ENCODE assay signal across 33 mouse cellular contexts in the genomic region with DNA sequence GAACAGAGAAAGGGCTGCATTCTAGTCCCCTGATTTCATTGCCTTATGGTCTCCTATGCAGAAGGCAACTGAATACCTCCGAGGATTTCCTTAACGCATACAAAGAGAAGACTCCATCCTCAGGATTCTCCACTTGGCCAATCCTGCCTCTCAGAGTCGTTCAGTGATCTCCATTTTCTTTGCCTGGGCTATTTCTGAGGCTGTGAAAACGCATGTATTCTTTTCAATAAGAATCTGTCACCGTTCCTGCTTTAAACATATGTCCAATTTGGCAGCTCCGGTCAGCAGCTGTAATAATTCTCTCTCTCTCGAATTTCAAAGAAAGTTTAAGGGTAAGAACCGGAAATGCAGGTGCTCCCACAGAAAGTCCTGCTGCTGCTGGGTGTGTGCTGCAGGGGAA. TPM values are rescaled to one million over a fixed set of nuclear protein-coding genes. Genes with fewer than 3 reads are reported as not detected.
A peak's percentile ranks its signal among the peaks of the same experiment; 100 is the strongest.
DNase-seq lines count a peak whose midpoint lies in the region; ATAC-seq lines count a peak whose summit lies in the region.
"Had no signal": no experiment of that assay in that cellular context is flagged by ENCODE, and none has a peak within 500 bp of the region (broad histone marks: within the 10 kb centered on the region; RNA-seq: fewer than 3 reads in every experiment).

No protein-coding gene starts in this region.

- no peak overlapping the region for H3K4me3 ChIP-seq in forebrain, embryonic 14.5 days (ENCODE audit: low read depth, low read length)
- no peak overlapping the region for H3K4me3 ChIP-seq in forebrain, embryonic 16.5 days (replicated peaks; ENCODE audit: low read length)
- no peak overlapping the region for H3K4me3 ChIP-seq in midbrain, embryonic 11.5 days (ENCODE audit: low read depth, low read length)
- H3K4me3 ChIP-seq in midbrain, embryonic 10.5 days: no peak overlapping the region
- H3K4me3 ChIP-seq: forebrain, embryonic 10.5 days; heart, embryonic 12.5 days; heart, embryonic 15.5 days; hindbrain, embryonic 10.5 days; hindbrain, embryonic 13.5 days; intestine, embryonic 15.5 days had no signal

- no peaks in the 10 kb centered on the region for H3K27me3 ChIP-seq in forebrain, embryonic 14.5 days (replicated peaks; ENCODE audit: control insufficient read depth, insufficient read depth, low read length)
- no peaks in the 10 kb centered on the region for H3K27me3 ChIP-seq in forebrain, embryonic 16.5 days (replicated peaks; ENCODE audit: control insufficient read depth, insufficient read depth, low read length)
- H3K27me3 ChIP-seq in midbrain, embryonic 11.5 days (ENCODE audit: control insufficient read depth, insufficient read depth, low read length): no peaks in the 10 kb centered on the region
- no peaks in the 10 kb centered on the region for H3K27me3 ChIP-seq in midbrain, embryonic 10.5 days (ENCODE audit: low read depth, poor library complexity, severe bottlenecking)
- H3K27me3 ChIP-seq: heart, embryonic 12.5 days; heart, embryonic 15.5 days; hindbrain, embryonic 13.5 days; intestine, embryonic 15.5 days had no signal

- peak; percentile 7; the same call in 1 of the 2 replicates for ATAC-seq in forebrain, embryonic 14.5 days
- no peak for ATAC-seq in forebrain, embryonic 16.5 days
- no peak for ATAC-seq in midbrain, embryonic 11.5 days (ENCODE audit: low FRiP score)
- ATAC-seq: CD4-positive, CD25-positive, alpha-beta regulatory T cell, adult 4 months; hindbrain, embryonic 16.5 days; intestine, embryonic 15.5 days had no signal

- no peak overlapping the region for H3K4me2 ChIP-seq in forebrain, embryonic 14.5 days (ENCODE audit: low read length)
- no peak overlapping the region for H3K4me2 ChIP-seq in forebrain, embryonic 16.5 days (ENCODE audit: low read length)
- H3K4me2 ChIP-seq in midbrain, embryonic 11.5 days: no peak overlapping the region
- H3K4me2 ChIP-seq: heart, embryonic 12.5 days; heart, embryonic 15.5 days; hindbrain, embryonic 13.5 days; intestine, embryonic 15.5 days had no signal

- H3K4me1 ChIP-seq in forebrain, embryonic 14.5 days (ENCODE audit: control insufficient read depth, insufficient read depth, low read length): no peaks in the 10 kb centered on the region
- peaks cover 5% of the 10 kb centered on the region for H3K4me1 ChIP-seq in forebrain, embryonic 16.5 days (replicated peaks; ENCODE audit: control insufficient read depth, insufficient read depth, low read length)
- peaks cover 7% of the 10 kb centered on the region; the same call in 1 of the 2 replicates for H3K4me1 ChIP-seq in midbrain, embryonic 11.5 days (ENCODE audit: control insufficient read depth, insufficient read depth, low read length)
- H3K4me1 ChIP-seq in midbrain, embryonic 10.5 days: peaks cover 11% of the 10 kb centered on the region
- H3K4me1 ChIP-seq: heart, embryonic 12.5 days; heart, embryonic 15.5 days; intestine, embryonic 15.5 days had no signal

- 40% methylated on average over 8 of the region's 8 CpGs for WGBS in forebrain, embryonic 14.5 days
- WGBS in forebrain, embryonic 16.5 days: 25% methylated on average over 8 of the region's 8 CpGs
- 62% methylated on average over 8 of the region's 8 CpGs for WGBS in midbrain, embryonic 11.5 days
- WGBS in midbrain, embryonic 10.5 days: 68% methylated on average over 8 of the region's 8 CpGs

- no peak overlapping the region for H3K27ac ChIP-seq in forebrain, embryonic 14.5 days (ENCODE audit: low read depth, low read length)
- H3K27ac ChIP-seq in forebrain, embryonic 16.5 days (ENCODE audit: low read length): no peak overlapping the region
- no peak overlapping the region for H3K27ac ChIP-seq in midbrain, embryonic 11.5 days (ENCODE audit: low read depth, low read length)
- H3K27ac ChIP-seq in midbrain, embryonic 10.5 days (replicated peaks): no peak overlapping the region
- H3K27ac ChIP-seq: forebrain, embryonic 10.5 days; heart, embryonic 15.5 days; hindbrain, embryonic 10.5 days; hindbrain, embryonic 13.5 days; intestine, embryonic 15.5 days had no signal

- no peaks in the 10 kb centered on the region for H3K9me3 ChIP-seq in forebrain, embryonic 14.5 days (replicated peaks; ENCODE audit: control insufficient read depth, low read length)
- no peaks in the 10 kb centered on the region for H3K9me3 ChIP-seq in forebrain, embryonic 16.5 days (ENCODE audit: control insufficient read depth, low read length)
- H3K9me3 ChIP-seq in midbrain, embryonic 11.5 days (ENCODE audit: control insufficient read depth, low read length): no peaks in the 10 kb centered on the region
- H3K9me3 ChIP-seq in midbrain, embryonic 10.5 days (replicated peaks): no peaks in the 10 kb centered on the region
- H3K9me3 ChIP-seq: forebrain, embryonic 10.5 days; heart, embryonic 12.5 days; heart, embryonic 15.5 days; hindbrain, embryonic 10.5 days; hindbrain, embryonic 13.5 days; intestine, embryonic 15.5 days had no signal

- DNase-seq in forebrain, embryonic 14.5 days (ENCODE audit: low spot score): no peak
- DNase-seq in midbrain, embryonic 11.5 days (ENCODE audit: low spot score, missing footprints): peak; percentile 81
- DNase-seq in midbrain, embryonic 10.5 days (ENCODE audit: low spot score): no peak
- peak; percentile 12 for DNase-seq in brain, adult 2 months (ENCODE audit: low read depth, low spot score)
- DNase-seq in thymus, postnatal 4 days: no peak
- no peak for DNase-seq in embryo, embryonic 11 days
- DNase-seq: adrenal gland, postnatal 10 days; adrenal gland, postnatal 36 days; cerebellum, adult 11-12 months; cerebellum, adult 8-10 months; cerebellum, postnatal 10 days; cerebellum, postnatal 36 days; gastrocnemius, postnatal 14 days; heart, adult 18-20 months; heart, postnatal 10 days; heart, postnatal 36 days; kidney, adult 11 months; kidney, adult 8-10 months had no signal

- no peak overlapping the region for H3K9ac ChIP-seq in forebrain, embryonic 14.5 days (ENCODE audit: low read length)
- no peak overlapping the region for H3K9ac ChIP-seq in forebrain, embryonic 16.5 days (replicated peaks; ENCODE audit: low read depth, low read length)
- H3K9ac ChIP-seq in midbrain, embryonic 11.5 days (ENCODE audit: low read length): no peak overlapping the region
- H3K9ac ChIP-seq: heart, embryonic 12.5 days; heart, embryonic 15.5 days; hindbrain, embryonic 13.5 days; intestine, embryonic 15.5 days had no signal

- no peaks in the 10 kb centered on the region for H3K36me3 ChIP-seq in forebrain, embryonic 14.5 days (ENCODE audit: control insufficient read depth, insufficient read depth, low read length)
- H3K36me3 ChIP-seq in forebrain, embryonic 16.5 days (ENCODE audit: control insufficient read depth, insufficient read depth): no peaks in the 10 kb centered on the region
- no peaks in the 10 kb centered on the region for H3K36me3 ChIP-seq in midbrain, embryonic 11.5 days (ENCODE audit: control insufficient read depth, insufficient read depth, low read length)
- no peaks in the 10 kb centered on the region for H3K36me3 ChIP-seq in midbrain, embryonic 10.5 days
- H3K36me3 ChIP-seq: forebrain, embryonic 10.5 days; heart, embryonic 12.5 days; heart, embryonic 15.5 days; hindbrain, embryonic 10.5 days; hindbrain, embryonic 13.5 days; intestine, embryonic 15.5 days had no signal

RNA-seq across cellular contexts. Expression of gene Ddit4l, which starts 20.7 kb away (rescaled TPM):
- 8.3 and 10.8 TPM in 2 replicates for polyA plus RNA-seq in forebrain, embryonic 14.5 days (2014; fragmentation: Nextera tagmentation; extraction: Ambion mirVana)
- polyA plus RNA-seq in forebrain, embryonic 16.5 days (2015; fragmentation: Nextera tagmentation; extraction: Ambion mirVana): 6.1 and 6.7 TPM in 2 replicates
- polyA plus RNA-seq in midbrain, embryonic 11.5 days (2014; fragmentation: Nextera tagmentation; extraction: Ambion mirVana): 13.7 and 16.8 TPM in 2 replicates
- 13.6 and 16.4 TPM in 2 replicates for polyA plus RNA-seq in midbrain, embryonic 10.5 days (2016; fragmentation: Nextera tagmentation; extraction: Ambion mirVana)
- polyA plus RNA-seq: CD4-positive, CD25-positive, alpha-beta regulatory T cell, adult 4 months had no signal

RNA-seq across cellular contexts. Expression of gene Gm21962, which starts 29.2 kb away (rescaled TPM):
- polyA plus RNA-seq in forebrain, embryonic 14.5 days (2014; fragmentation: Nextera tagmentation; extraction: Ambion mirVana): not detected in 2 replicates
- polyA plus RNA-seq in forebrain, embryonic 16.5 days (2015; fragmentation: Nextera tagmentation; extraction: Ambion mirVana): not detected in 2 replicates
- not detected in 2 replicates for polyA plus RNA-seq in midbrain, embryonic 11.5 days (2014; fragmentation: Nextera tagmentation; extraction: Ambion mirVana)
- not detected in 2 replicates for polyA plus RNA-seq in midbrain, embryonic 10.5 days (2016; fragmentation: Nextera tagmentation; extraction: Ambion mirVana)
- polyA plus RNA-seq: C2C12; CD4-positive, CD25-positive, alpha-beta regulatory T cell, adult 4 months; cortical plate, adult 2 months; embryonic facial prominence, embryonic 11.5 days; embryonic facial prominence, embryonic 14.5 days; forebrain, embryonic 10.5 days; frontal cortex, adult 2 months; gonadal fat pad, adult 2 months; heart, embryonic 12.5 days; heart, embryonic 15.5 days; hindbrain, embryonic 10.5 days; hindbrain, embryonic 13.5 days; hindbrain, embryonic 16.5 days; intestine, embryonic 15.5 days had no signal

Comparison
In these comparisons a context has a peak if more than half of its experiments do, and no peak if none do; other contexts are left out.
1. DNase-seq: peak in midbrain, embryonic 11.5 days (single experiment) and brain, adult 2 months (single experiment); none in forebrain, embryonic 14.5 days (single experiment), midbrain, embryonic 10.5 days (single experiment), thymus, postnatal 4 days (single experiment) and embryo, embryonic 11 days (single experiment).